Mouse (Mus musculus) left cerebral cortex, postnatal 4 days (tissue): ENCODE data around the gene Mybph. TPM values are rescaled to one million over a fixed set of nuclear protein-coding genes. Genes with fewer than 3 reads are reported as not detected.
A peak's percentile ranks its signal among the peaks of the same experiment; 100 is the strongest.

ENCODE experiments used
- DNase-seq: peaks from one replicate; pipeline ENCODE4 v3.0.0-alpha.2; 2022
- intact Hi-C: fragments of 180-260 bp; cut with DNase I; formaldehyde crosslinking; loops from one replicate; pipeline ENCODE4 v1.15.1; 2025
- total RNA-seq, 2 experiments: library from RNA; stranded (reverse); gene quantifications; 2 replicates each; pipeline ENCODE4 v1.2.3; 2021

Gene Mybph
- total RNA-seq, 2 experiments from 2014 or later, result 0.18 TPM; not detected in 1

DNA sequence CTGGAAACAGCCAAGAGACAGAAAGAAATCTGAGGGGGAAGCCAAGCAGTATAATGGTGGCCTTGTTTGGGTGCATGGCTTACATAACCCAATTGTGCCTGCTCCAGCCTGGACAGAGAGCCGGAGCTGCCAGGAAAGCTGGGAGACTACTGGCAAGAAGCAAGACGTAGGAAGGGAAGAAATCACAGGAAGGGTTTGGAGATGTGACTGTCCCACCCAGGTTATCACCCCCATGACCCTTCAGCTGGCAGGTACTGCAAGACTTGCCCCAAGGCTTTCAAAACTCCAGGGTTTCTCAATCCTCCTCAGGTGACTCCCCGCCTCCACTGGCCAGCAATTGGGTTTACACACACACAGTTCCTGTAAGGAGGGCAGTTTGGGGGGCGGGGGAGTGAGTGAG lies 11.2 kb upstream of the Mybph start, which contains the start of gene Chil1:
TSS of gene Chil1 (plus strand) at position 152 of the 400 bp plus-strand sequence.
- DNase-seq, result no peak
- intact Hi-C loops, result no loop called here

DNA sequence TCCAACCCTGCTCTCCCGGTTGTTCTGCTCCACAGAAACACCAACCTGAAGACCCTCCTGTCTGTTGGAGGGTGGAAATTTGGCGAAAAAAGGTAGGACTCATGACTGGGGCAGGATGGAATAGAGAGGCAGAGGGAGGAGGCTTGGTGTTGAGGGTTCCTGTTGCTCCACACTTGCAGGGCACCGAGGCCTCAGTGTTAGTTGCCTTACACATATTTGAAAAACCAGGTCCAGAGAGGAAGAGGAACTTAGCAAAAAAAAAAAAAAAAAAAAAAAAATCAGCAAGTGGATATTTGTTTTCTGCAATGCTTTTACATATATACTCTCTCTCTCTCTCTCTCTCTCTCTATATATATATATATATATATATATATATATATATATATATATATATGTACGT lies 9.2 kb upstream of the Mybph start:
- intact Hi-C loops, result no loop called here
- DNase-seq, result no peak

- intact Hi-C loops, result no loop called here
- no peak for DNase-seq
Measured at GRCm38 (mm10) chr1:134188217-134188616, 5.0 kb upstream of the Mybph start.

DNA sequence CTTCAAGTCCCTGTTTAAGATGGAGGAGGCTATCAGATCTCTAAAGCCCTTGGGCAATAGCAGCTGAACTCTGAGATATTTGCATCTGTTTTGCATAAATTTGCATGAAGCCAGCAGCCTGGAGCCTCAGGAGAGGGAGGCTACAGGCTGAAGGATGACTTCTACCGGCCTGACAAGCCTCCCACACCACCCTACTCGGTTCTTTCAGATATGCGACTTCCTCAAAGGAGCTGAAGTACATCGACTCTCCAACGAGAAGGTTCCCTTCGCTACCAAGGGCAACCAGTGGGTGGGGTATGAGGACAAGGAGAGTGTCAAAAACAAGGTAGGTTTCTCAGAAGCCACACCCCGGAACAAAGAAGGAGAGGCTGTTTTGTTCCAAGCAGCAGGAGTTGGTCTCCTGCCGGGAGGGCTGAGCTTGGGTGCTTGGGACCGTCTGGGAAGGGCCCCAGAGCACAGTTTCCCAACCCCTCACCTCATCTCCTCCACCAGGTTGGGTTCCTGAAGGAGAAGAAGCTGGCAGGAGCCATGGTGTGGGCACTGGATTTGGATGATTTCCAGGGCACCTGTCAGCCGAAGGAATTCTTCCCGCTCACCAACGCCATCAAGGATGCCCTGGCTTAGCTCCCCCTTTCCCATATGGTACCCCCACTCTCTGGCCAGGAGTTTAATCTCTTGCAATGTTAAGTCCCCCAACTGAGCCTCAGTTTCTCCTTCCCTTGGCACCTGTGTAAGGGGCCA lies 4.1 kb upstream of the Mybph start:
- DNase-seq, result no peak
- intact Hi-C loops, result no loop called here

- intact Hi-C loops, result no loop called here
Measured at GRCm38 (mm10) chr1:134191192-134191591, 2.1 kb upstream of the Mybph start.

DNA sequence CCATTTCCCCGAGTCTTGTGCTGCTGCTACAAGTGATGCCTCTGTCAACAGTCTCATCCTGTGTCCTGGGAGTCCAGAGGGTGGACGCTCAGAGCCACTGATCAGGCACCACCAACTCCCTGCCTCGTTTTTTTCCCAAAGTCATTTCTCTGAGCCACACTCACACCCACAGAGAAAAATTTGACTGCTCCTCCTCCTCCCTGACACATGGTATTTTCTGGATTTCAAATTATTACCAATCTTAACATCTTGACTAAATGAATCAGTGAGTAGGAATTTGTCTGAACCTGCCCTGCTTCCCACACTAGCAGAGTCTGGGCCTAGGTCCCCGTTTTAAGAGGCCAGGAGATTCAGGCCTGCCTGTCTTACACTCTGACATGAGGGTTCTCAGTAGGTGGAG lies 1.2 kb upstream of the Mybph start:
- DNase-seq, result no peak
- intact Hi-C loops, result no loop called here

More at GRCm38 (mm10) chr1:134191192-134191591, 2.1 kb upstream of the Mybph start:
- DNase-seq, result no peak

DNA sequence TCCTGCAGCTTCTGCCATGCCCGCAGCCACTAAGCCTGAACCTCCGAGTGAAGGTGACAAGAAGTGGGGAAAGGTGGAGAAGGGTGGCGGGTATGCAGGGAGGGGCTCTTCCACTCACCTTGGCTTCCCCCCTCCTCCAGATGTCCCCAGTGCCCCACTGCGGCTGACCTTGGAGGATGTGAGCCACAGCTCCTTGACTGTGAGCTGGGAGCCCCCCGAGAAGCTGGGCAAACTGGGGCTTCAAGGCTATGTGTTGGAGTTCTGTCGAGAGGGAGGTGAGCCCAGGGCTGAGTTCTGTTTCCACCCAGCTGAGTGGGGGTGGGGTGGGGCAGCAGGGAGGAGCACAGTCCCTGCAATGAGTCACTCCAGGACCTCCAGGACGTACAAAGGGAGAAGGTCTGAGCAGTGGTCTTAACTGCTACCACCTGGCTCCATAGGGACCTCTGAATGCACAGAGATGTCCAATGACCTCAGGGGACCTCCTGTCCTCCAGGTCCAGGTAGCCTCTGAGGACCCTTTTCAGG lies 488 bp downstream of the Mybph start:
- no peak for DNase-seq
- intact Hi-C loops, result no loop called here

DNA sequence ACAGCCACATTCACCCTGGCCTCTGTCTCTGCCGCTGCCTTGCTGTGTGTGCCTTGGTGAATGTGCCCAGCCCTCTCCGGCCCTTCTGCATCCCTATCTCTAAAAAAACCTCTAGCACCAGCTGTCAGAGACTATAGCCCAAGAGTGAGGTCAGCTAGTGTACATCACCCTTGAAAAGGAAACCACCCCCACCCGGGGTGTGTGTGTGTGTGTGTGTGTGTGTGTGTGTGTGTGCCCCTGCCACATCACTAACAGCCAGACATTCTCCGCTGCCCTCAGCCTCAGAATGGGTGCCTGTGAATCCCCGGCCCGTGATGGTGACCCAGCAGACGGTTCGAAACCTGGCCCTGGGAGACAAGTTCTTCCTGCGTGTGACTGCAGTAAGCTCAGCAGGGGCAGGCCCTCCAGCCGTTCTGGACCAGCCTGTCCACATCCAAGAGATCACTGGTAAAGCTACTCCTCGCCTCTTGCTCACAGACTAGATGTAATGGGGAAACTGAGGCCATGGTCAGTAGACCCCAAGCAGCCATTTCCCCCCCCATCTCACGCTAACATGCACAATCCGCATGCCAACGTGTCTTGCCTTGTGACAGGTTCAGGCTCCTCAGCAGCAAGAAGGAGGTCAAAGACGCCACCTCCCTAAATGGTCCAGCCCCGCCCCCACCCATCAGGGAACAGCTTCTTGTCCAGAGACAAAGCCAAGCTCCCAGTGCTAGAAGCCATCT lies 1.2 kb downstream of the Mybph start:
- intact Hi-C loops, result no loop called here

GRCm38 (mm10) chr1:134195117-134195516 lies 1.9 kb downstream of the Mybph start:
- intact Hi-C loops, result no loop called here
- DNase-seq, result no peak

More for the DNA sequence above, 1.2 kb downstream of the Mybph start:
- no peak for DNase-seq

DNA sequence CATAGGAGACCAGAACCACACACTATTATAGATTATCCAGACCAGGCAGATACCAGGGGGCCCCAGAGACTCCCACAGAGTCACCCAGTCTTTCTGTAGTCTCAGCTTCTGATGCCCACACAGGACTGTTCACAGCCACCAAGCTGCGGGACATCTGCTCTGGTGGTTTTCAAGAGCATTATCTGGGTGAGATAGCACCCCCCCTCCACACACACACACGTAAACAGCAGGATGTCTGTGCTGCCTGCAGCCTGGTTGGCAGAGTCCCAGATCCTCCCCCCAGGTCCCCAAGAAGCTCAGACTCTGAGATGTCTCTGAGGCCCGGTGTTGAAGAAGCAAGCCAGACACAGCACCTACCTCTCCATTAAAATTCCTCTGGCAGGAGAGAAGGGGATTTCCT lies 2.3 kb downstream of the Mybph start:
- intact Hi-C loops, result no loop called here
- no peak for DNase-seq

GRCm38 (mm10) chr1:134195979-134196378 lies 2.7 kb downstream of the Mybph start:
- intact Hi-C loops, result no loop called here
- DNase-seq, result peak; percentile 47

- intact Hi-C loops, result no loop called here
- peak; percentile 63 for DNase-seq
Measured at GRCm38 (mm10) chr1:134196386-134196785, 3.1 kb downstream of the Mybph start.

DNA sequence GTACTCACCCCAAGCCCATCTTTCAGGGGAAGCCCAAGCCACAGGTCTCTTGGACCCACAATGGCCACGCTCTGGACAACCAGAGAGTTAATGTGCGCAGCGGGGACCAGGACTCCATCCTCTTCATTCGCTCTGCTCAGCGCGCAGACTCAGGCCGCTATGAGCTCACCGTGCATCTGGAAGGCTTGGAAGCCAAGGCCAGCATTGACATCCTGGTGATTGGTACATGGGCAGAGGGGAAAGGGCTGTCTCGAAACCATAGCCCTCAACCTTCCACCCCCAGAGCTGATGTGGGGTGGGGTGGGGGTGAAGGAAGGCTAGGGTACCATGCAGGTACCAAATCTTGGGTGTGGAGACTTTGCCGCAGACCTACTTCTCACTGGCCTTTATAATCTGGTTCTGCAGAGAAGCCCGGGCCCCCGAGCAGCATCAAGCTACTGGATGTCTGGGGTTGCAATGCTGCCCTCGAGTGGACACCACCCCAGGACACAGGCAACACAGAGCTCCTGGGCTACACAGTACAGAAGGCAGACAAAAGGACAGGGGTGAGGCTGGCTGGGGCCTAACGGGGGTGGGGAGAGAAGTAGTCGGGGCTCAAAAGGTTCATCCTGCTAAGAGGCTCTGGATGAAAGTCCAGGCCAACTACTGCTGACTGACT lies 4.2 kb downstream of the Mybph start:
- no peak for DNase-seq
- intact Hi-C loops, result no loop called here

GRCm38 (mm10) chr1:134198197-134198995 lies 5.1 kb downstream of the Mybph start:
- DNase-seq, result no peak
- intact Hi-C loops, result no loop called here

DNA sequence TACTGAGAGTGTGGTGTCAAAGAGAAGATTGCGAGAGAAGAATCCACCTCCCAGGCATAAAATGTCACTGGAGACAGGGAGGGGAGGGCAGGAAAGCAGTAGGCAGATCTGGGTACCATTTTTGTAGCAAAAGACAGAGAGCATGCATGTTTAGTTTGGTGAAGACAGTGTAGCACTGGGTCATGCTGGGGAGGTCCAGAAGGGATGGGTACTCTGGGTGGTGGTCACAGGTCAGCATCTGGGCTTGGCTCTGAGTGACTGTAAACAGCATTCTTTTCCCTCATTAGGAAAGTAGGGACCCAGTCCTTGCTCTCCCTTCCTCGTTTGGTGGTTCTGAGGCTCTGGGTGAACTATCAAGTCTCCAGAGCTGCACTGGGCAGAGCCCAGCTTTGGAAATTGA lies 7.2 kb downstream of the Mybph start:
- intact Hi-C loops, result loop anchor here (5.0 kb wide), 2 partner anchors 42 to 48 kb away; no protein-coding TSS in a partner anchor
- no peak for DNase-seq

- DNase-seq, result no peak
- intact Hi-C loops, result loop anchor here (5.0 kb wide), 2 partner anchors 41 to 49 kb away; no protein-coding TSS in a partner anchor
Measured at GRCm38 (mm10) chr1:134200998-134201686, 7.9 kb downstream of the Mybph start.

- intact Hi-C loops, result loop anchor here (5.0 kb wide), 2 partner anchors 40 to 50 kb away; no protein-coding TSS in a partner anchor
- peak; percentile 52 for DNase-seq
Measured at GRCm38 (mm10) chr1:134201751-134202420, 8.6 kb downstream of the Mybph start.

GRCm38 (mm10) chr1:134204230-134204629 lies 11.0 kb downstream of the Mybph start:
- intact Hi-C loops, result loop anchor here (5.0 kb wide), 2 partner anchors 38 to 52 kb away; no protein-coding TSS in a partner anchor

More at GRCm38 (mm10) chr1:134204230-134204629, 11.0 kb downstream of the Mybph start:
- no peak for DNase-seq
